Mouse (Mus musculus) embryonic facial prominence, embryonic 15.5 days (tissue): ENCODE results near the gene Sdc4. TPM values are rescaled to one million over a fixed set of nuclear protein-coding genes. Genes with fewer than 3 reads are reported as not detected.

Experiments used
- ATAC-seq: fragments of 200-750 bp; cut with Nextera tagmentation; 2 replicates; pipeline ENCODE4 v1.8.0; 2017; ENCODE audit warnings: low read depth, moderate TSS enrichment; ENCODE audit not compliant: insufficient number of reproducible peaks, low FRiP score, low TSS enrichment
- H3K27ac ChIP-seq: fragments of 300-500 bp; sonication (generic); replicated peaks from 2 replicates; pipeline ENCODE4 v1.5.1; 2015; ENCODE audit warnings: mild to moderate bottlenecking, inconsistent platforms
- H3K27me3 ChIP-seq: fragments of 300-500 bp; sonication (generic); 2 replicates; pipeline ENCODE4 v1.6.1; 2015; ENCODE audit warnings: inconsistent platforms
- H3K36me3 ChIP-seq: fragments of 300-500 bp; sonication (generic); 2 replicates; pipeline ENCODE4 v1.6.1; 2015; ENCODE audit warnings: mild to moderate bottlenecking, inconsistent platforms
- H3K4me1 ChIP-seq: fragments of 300-500 bp; sonication (generic); 2 replicates; pipeline ENCODE4 v1.6.1; 2015; ENCODE audit warnings: inconsistent platforms
- H3K4me2 ChIP-seq: fragments of 300-500 bp; sonication (generic); replicated peaks from 2 replicates; pipeline ENCODE4 v1.6.1; 2015; ENCODE audit warnings: mild to moderate bottlenecking, inconsistent platforms
- H3K4me3 ChIP-seq: fragments of 300-500 bp; sonication (generic); replicated peaks from 2 replicates; pipeline ENCODE4 v1.5.1; 2015; ENCODE audit warnings: mild to moderate bottlenecking, inconsistent platforms
- H3K9ac ChIP-seq: fragments of 300-500 bp; sonication (generic); 2 replicates; pipeline ENCODE4 v1.6.1; 2015; ENCODE audit warnings: inconsistent platforms
- H3K9me3 ChIP-seq: fragments of 300-500 bp; sonication (generic); replicated peaks from 2 replicates; pipeline ENCODE4 v1.6.1; 2016; ENCODE audit warnings: inconsistent platforms
- WGBS: fragments of 180-500 bp; shearing (Covaris S2); methylation state at CpG from one replicate; pipeline ENCODE4 v1.1.7; 2015; 5-methylcytosine and 5-hydroxymethylcytosine counted together
- polyA plus RNA-seq: library from polyadenylated mRNA; unstranded; fragments of >200 nt; fragmentation: Nextera tagmentation; extraction: Ambion mirVana; gene quantifications from 2 replicates; pipeline ENCODE4 v1.2.1, GENCODE M21; 2015

Sdc4 gene
- 113 and 114 TPM in 2 replicates for polyA plus RNA-seq

GRCm38 (mm10) chr2:164443460-164444000 is at the start of gene Sdc4:
Sdc4 (minus strand) TSS chr2:164443887.
- peak within 1 kb of the TSS; percentile 84 for H3K27ac ChIP-seq
- WGBS = 9% methylated on average over 18 of the region's 18 CpGs
- no peaks in the 10 kb centered on the region for H3K27me3 ChIP-seq
- H3K9me3 ChIP-seq = no peaks in the 10 kb centered on the region
- H3K4me1 ChIP-seq = peaks cover 38% of the 10 kb centered on the region
- no peak for ATAC-seq
- peak within 1 kb of the TSS; percentile 63 for H3K4me3 ChIP-seq
- H3K9ac ChIP-seq = peak within 1 kb of the TSS; percentile 79
- H3K36me3 ChIP-seq = no peaks in the 10 kb centered on the region
- H3K4me2 ChIP-seq = peak within 1 kb of the TSS; percentile 69

GRCm38 (mm10) chr2:164487812-164488211 is 44.1 kb upstream of the Sdc4 start:
- peaks cover 23% of the 10 kb centered on the region for H3K27me3 ChIP-seq
- H3K36me3 ChIP-seq = no peaks in the 10 kb centered on the region; the same call in 1 of the 2 replicates
- no peak for ATAC-seq
- no peak overlapping the region for H3K4me3 ChIP-seq
- 63% methylated on average over 9 of the region's 9 CpGs for WGBS
- no peak overlapping the region for H3K9ac ChIP-seq
- H3K27ac ChIP-seq = no peak overlapping the region
- no peaks in the 10 kb centered on the region for H3K9me3 ChIP-seq
- H3K4me1 ChIP-seq = peaks cover 22% of the 10 kb centered on the region
- H3K4me2 ChIP-seq = no peak overlapping the region

GRCm38 (mm10) chr2:164487115-164487527 is 43.4 kb upstream of the Sdc4 start:
- Histone ChIP-seq H3K27ac (no peak overlapping the region), H3K4me2 (peak overlapping the region; percentile 99), H3K27me3 (peaks cover 23% of the 10 kb centered on the region), H3K4me1 (peaks cover 22% of the 10 kb centered on the region), H3K4me3 (peak overlapping the region; percentile 66), H3K9ac (peak overlapping the region; percentile 50), H3K9me3 (no peaks in the 10 kb centered on the region), H3K36me3 (no peaks in the 10 kb centered on the region; the same call in 1 of the 2 replicates)
- peak; percentile 45; the same call in 1 of the 2 replicates for ATAC-seq
- WGBS = 16% methylated on average over 11 of the region's 11 CpGs

- under 1% methylated on average over 86 of the region's 90 CpGs for WGBS
These were observed 42.8 kb upstream of the Sdc4 start for GRCm38 (mm10) chr2:164486258-164487114.

GRCm38 (mm10) chr2:164485681-164486257 is 42.1 kb upstream of the Sdc4 start, which contains the start of gene Dbndd2:
Dbndd2 (plus strand) TSS chr2:164486106.
- 2% methylated on average over 26 of the region's 26 CpGs for WGBS
- peaks cover 23% of the 10 kb centered on the region for H3K27me3 ChIP-seq

More at GRCm38 (mm10) chr2:164486258-164487114, 42.8 kb upstream of the Sdc4 start:
- peak overlapping the region; percentile 50 for H3K9ac ChIP-seq
- H3K27me3 ChIP-seq = peaks cover 23% of the 10 kb centered on the region
- H3K4me1 ChIP-seq = peaks cover 22% of the 10 kb centered on the region
- H3K36me3 ChIP-seq = no peaks in the 10 kb centered on the region; the same call in 1 of the 2 replicates
- H3K4me3 ChIP-seq = peak overlapping the region; percentile 66
- no peak overlapping the region for H3K27ac ChIP-seq
- peak; percentile 55 for ATAC-seq
- peak overlapping the region; percentile 99 for H3K4me2 ChIP-seq
- H3K9me3 ChIP-seq = no peaks in the 10 kb centered on the region

GRCm38 (mm10) chr2:164473624-164474023 is 29.9 kb upstream of the Sdc4 start, which contains the start of gene Trp53tg5:
Trp53tg5 (minus strand) TSS chr2:164473724.
- WGBS = 87% methylated on average over 6 of the region's 6 CpGs
- no peak for ATAC-seq

More at GRCm38 (mm10) chr2:164485681-164486257, 42.1 kb upstream of the Sdc4 start, which contains the start of gene Dbndd2:
- H3K36me3 ChIP-seq = no peaks in the 10 kb centered on the region
- H3K4me1 ChIP-seq = peaks cover 22% of the 10 kb centered on the region
- H3K9me3 ChIP-seq = no peaks in the 10 kb centered on the region
- peak within 1 kb of the TSS; percentile 50 for H3K9ac ChIP-seq
- H3K4me2 ChIP-seq = peak within 1 kb of the TSS; percentile 99
- no peak within 1 kb of the TSS for H3K27ac ChIP-seq
- peak within 1 kb of the TSS; percentile 66 for H3K4me3 ChIP-seq
- peak; percentile 36; the same call in 1 of the 2 replicates for ATAC-seq

GRCm38 (mm10) chr2:164470254-164470653 is 26.6 kb upstream of the Sdc4 start:
- H3K4me2 ChIP-seq = no peak overlapping the region
- H3K4me3 ChIP-seq = no peak overlapping the region
- H3K9ac ChIP-seq = no peak overlapping the region
- H3K36me3 ChIP-seq = peaks cover 22% of the 10 kb centered on the region
- WGBS = 18% methylated on average over 10 of the region's 10 CpGs
- H3K27ac ChIP-seq = no peak overlapping the region
- H3K4me1 ChIP-seq = peaks cover 5% of the 10 kb centered on the region; the same call in 1 of the 2 replicates
- no peaks in the 10 kb centered on the region for H3K27me3 ChIP-seq
- no peaks in the 10 kb centered on the region for H3K9me3 ChIP-seq
- ATAC-seq = no peak

More at GRCm38 (mm10) chr2:164473624-164474023, 29.9 kb upstream of the Sdc4 start, which contains the start of gene Trp53tg5:
- Histone ChIP-seq H3K9me3 (no peaks in the 10 kb centered on the region), H3K4me1 (no peaks in the 10 kb centered on the region), H3K4me2 (no peak within 1 kb of the TSS), H3K27me3 (no peaks in the 10 kb centered on the region), H3K27ac (no peak within 1 kb of the TSS), H3K4me3 (no peak within 1 kb of the TSS), H3K9ac (no peak within 1 kb of the TSS), H3K36me3 (peaks cover 14% of the 10 kb centered on the region)

GRCm38 (mm10) chr2:164466787-164467186 is 23.1 kb upstream of the Sdc4 start:
- Histone ChIP-seq H3K36me3 (peaks cover 31% of the 10 kb centered on the region), H3K27me3 (no peaks in the 10 kb centered on the region), H3K9me3 (no peaks in the 10 kb centered on the region), H3K4me2 (no peak overlapping the region), H3K4me1 (peaks cover 17% of the 10 kb centered on the region), H3K27ac (no peak overlapping the region), H3K9ac (no peak overlapping the region), H3K4me3 (no peak overlapping the region)
- no peak for ATAC-seq
- 69% methylated on average over 5 of the region's 5 CpGs for WGBS

GRCm38 (mm10) chr2:164465161-164465560 is 21.5 kb upstream of the Sdc4 start:
- Histone ChIP-seq H3K9me3 (no peaks in the 10 kb centered on the region), H3K27me3 (no peaks in the 10 kb centered on the region), H3K9ac (no peak overlapping the region), H3K27ac (no peak overlapping the region), H3K4me1 (peaks cover 21% of the 10 kb centered on the region), H3K4me2 (no peak overlapping the region), H3K36me3 (peaks cover 31% of the 10 kb centered on the region), H3K4me3 (no peak overlapping the region)
- no peak for ATAC-seq

GRCm38 (mm10) chr2:164460745-164461551 is 17.3 kb upstream of the Sdc4 start, which contains the start of gene Gm20458:
Gm20458 (plus strand) TSS chr2:164460967.
- under 1% methylated on average over 76 of the region's 79 CpGs for WGBS

More at GRCm38 (mm10) chr2:164460745-164461551, 17.3 kb upstream of the Sdc4 start, which contains the start of gene Gm20458:
- Histone ChIP-seq H3K27ac (peak within 1 kb of the TSS; percentile 77), H3K4me2 (peak within 1 kb of the TSS; percentile 68), H3K9ac (peak within 1 kb of the TSS; percentile 66), H3K36me3 (peaks cover 28% of the 10 kb centered on the region), H3K4me3 (peak within 1 kb of the TSS; percentile 58), H3K27me3 (no peaks in the 10 kb centered on the region), H3K9me3 (no peaks in the 10 kb centered on the region), H3K4me1 (peaks cover 33% of the 10 kb centered on the region)
- peak; percentile 98 for ATAC-seq
